Mouse (Mus musculus) urinary bladder, postnatal 10 days (tissue): ENCODE results near the gene Xpnpep2.

ENCODE experiments used
- DNase-seq: peaks from one replicate; pipeline ENCODE4 v3.0.0; 2022; ENCODE audit warnings: low spot score

Xpnpep2 gene

DNA sequence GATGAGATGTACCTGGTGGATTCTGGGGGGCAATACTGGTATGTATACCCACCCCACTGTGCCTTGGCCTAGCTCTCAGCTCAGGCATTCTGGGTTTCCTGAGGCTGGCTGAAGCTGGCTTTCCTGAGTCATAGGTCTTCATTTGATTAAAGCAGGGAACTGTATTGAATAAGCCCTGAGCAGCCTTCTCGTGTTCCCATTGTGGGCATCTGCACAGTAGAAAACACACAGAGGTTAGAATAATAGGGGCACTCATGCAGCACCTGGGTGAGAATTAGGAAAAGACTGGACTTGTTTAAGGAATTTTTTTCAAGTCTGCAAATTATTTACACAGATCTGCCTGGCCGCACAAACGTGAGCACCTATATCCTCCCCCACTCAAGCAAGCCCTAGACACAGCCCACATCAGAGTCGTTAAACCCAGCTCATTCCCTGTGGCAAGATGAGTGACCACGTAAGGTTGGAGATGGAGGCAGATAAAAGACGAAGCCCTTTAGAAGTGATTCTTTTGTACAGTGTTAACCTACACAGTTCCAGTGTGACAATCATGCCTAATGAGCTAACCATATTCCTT, 18.5 kb downstream of the Xpnpep2 start:
- no peak for DNase-seq

DNA sequence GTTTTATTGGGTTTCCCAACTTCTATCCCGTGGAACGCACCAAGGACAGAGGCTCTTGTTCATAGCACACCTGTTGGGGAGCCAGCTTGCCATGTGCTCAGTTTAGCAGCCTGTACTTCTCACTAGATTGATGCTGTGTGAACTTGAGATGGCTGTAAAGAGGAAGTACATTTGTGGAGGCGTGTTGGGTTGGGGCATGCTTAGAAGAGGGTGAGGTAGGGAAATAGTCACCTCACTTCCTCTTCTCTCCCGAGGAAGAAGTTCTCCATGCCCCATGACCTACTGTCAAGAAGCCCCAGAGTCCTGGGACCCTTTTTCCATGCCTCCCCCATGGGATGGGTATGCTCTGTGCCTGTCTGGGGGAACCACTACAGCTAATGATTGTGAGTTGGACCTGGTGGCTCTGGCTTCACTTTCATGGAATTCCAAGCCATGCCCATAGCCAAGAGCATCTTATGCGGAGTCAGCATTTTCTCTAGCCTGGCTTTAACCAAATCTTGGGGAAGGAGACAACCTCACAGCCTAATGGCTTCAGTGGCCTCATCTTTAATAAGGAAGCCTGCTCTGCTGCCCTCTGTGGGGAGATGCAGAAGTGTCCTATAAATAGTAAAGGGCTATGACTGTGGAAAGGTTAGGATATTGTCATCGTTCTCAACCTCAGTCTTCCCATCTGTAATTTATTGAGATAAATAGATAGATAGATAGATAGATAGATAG, 19.1 kb downstream of the Xpnpep2 start:
- DNase-seq = no peak

DNA sequence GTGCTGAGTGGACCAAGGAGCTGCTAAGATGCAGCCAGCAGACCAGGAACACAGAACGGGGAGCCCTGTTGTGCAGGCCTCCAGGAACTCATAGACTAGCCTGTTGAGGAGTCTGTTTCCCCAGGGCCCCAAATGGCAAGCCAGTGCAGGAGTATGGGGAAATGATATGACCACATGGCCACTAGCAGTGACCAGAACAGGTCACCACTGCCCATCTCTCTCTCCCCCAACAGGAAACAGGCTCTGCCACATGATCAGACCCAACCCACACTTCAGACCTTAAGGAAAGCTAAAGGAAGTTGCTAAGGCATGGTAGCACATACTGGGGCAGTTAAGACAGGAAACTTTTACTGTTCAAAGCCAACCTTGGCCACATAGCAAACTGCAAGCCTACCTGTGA, 20.6 kb downstream of the Xpnpep2 start:
- no peak for DNase-seq

DNA sequence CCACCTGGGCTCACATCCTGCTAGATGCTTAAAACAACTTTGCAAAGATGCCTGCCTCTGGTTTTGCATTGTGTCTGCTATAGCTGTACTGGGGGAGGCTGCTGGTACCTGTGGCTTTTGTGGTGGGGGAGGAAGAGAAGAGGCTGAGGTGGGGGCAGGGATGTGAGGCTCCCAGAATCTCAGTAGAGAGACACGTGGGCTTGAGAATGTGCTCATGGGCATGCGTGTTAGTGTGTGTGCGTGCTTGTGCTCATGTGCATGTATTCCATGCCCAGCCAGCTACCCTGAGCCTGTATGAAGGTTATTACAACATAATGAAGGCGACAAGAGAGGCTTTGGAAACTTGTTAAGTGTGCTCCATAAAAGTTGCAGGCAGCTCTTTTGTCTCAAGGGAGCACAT, 28.4 kb downstream of the Xpnpep2 start:
- DNase-seq = no peak

DNA sequence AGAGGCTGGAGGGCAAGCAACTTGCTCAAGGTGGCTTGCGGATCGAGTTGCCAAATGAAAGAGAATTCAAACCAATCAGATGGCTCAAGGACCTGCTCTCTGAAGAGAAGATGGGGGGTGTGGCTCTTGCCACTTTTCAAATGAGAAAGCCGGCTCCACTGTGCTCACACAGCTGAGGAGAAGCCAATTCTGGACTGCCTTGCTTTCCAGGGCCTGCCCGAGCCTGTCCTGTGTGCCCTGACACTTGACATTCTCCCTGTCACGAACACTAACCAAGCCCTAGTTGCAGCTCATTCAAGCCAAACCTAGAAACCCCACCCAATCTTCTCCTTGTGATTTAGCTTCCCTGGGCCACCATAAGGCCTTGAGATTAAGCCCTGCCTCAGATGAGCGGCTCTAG, 29.5 kb downstream of the Xpnpep2 start:
- DNase-seq = no peak

DNA sequence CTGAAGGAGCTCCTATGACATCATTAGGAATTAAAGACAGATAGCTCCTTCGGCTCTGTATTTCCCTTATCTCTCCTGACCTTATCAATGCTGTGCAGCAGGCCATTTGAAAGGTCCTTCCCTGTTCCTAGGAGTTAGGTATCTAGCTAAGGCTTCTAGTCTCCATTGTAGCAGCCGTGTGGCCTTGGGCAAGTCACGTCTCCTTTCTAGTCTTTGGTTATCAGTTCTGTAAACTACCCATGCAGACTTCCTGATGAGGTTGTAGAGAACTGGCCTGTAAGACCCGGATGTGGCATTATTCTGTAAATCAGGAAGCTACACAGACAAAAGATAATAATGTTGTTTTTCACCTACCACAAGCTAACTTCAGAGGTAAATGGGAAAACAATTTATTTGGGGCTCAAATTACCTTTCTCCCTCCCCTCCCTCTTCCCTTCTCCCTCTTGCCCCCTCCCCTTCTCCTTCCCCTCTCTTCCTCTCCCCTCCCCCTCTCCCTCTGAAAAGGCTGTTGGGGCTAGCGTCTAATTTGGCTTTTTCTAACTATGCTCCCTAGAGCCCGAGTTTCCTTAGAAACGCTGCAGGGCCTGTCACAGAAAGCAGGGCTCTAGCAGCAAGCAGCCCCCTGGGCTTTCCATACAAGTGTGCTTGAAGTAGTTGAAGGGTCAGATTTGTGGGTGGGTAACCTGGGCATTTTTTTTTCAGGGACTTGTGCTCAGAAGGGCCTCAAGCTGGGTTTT, 30.2 kb downstream of the Xpnpep2 start:
- DNase-seq = no peak

DNA sequence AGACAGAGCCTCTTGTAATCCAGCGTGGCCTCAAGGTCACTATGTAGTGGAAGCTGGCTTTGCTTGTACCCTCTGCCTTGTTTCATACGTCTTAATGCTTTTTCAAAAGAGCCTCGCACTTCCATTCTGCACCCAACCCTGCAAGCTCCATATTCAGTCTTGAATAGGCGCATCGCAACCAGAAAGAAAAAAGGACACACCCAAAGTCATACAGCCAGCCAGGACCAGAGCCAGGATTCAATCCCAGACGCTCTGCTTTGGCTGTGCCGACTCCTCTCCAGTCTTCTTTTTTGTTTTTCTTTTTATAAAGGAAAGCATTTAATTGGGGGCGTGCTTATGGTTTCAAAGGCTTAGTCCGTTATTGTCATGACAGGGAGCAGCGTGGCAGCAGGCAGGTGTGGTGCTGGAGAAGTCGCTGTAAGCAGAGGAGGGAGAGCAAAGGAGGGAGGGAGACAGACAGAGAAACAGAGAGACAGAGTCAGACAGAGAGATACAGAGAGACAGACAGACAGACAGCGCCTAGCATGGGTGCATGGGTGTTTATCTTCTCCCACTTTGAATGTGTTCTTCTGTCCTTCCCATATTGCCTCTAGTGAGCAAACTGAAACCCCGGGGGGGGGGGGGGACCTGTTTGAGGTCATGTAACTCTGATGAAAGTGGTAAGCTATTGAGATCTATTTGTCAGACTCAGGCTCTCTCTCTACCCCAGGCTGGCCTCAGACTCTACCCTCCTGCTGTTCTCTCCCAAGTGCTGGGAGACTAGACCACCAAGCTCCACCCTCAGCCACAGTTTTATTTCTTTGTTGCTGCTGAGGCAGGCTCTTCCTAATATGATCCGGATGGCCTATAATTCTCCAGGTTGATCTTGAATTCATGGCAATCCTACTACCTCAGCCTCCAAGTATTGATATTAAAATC, 31.1 kb downstream of the Xpnpep2 start:
- DNase-seq = no peak

DNA sequence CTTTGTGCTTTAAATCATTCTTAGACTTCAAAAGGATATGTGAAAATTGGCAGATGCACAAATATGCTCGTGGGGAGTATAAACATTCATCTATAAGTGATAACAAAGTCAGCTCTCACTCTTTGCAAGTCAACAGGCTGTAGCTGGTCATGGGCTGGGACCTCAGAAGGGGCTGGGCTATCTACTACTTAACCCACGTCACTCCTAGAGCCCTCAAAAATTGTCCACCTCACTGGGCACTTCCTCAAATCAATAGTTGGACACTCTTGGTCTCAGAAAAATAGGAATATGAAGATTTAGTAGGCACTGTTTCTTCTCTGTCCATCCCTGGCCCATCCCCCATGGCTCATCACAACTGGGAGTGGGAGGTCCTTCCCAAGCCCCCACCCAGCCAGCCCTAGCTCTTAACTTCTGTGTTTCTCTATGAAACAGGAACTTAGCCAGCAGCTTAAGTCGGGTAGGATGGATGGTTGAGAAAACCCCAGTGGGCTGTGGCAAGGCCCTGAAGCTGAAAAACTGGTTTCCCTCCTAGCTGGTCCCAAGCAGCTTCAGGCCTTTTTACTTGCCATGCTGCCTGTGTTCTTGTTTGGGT, 31.9 kb downstream of the Xpnpep2 start:
- no peak for DNase-seq

DNA sequence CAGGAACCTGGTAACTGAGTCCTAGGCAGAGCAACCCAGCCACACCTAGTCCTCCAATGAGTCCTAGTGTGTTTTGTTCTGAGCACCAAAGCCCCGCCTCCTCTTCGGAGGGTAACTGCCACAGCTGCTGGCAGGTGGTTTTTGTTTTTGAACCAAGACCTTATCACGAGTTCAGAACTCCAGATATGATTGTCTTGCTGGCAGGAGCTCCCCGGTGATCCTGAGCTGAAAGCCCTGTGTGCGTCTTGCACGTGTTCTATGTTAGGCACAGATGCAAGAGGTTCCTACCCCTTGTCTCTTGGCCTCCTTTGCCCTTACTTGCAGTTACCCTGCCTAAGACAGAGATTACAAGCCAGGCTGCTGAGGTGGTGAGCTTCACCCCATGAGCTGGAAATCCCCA, 33.0 kb downstream of the Xpnpep2 start:
- DNase-seq = no peak

DNA sequence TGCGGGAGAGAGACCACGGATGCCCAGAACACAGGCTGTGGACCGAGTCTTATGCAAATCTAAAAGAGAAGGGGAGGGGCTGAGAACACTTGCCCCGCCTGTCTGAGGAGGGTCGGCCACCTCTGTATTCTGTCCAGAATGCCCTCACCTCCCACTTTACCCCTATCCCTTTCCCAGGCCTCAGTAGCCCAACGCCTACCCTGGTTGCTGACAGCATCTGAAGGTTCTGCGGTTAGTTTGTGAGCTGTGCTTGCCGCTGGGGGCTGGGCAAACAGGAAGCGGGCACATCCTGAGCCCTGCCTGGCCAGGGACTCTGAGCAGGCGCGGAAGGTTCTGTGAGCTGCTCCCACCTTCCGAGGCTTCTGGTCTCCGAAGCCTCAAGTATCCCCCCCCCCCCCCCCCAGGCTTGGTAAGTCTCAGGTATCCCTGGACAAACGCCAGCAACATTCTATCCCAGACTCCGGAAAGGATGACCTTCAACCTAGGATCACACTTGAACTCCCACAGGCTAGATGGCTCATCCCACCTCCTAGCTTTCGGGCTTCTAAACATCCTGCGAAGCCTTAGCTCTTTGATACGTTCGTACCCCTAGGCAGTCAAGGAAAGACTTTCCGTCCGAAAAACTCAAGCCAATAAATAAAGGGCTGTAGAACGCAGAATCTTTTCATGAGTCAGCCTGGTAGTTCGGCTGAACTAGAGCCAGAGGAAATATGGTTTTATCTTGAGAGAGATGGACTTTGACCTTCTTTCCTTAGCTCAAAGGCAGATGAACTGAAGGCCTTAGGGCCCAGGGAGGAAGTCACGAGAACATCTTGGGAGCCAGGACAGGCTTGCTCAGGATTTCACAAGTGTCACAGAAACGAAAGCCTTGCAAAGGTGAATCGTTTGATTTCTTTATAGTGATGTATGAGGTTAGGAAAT, 35.1 kb downstream of the Xpnpep2 start:
- no peak for DNase-seq

DNA sequence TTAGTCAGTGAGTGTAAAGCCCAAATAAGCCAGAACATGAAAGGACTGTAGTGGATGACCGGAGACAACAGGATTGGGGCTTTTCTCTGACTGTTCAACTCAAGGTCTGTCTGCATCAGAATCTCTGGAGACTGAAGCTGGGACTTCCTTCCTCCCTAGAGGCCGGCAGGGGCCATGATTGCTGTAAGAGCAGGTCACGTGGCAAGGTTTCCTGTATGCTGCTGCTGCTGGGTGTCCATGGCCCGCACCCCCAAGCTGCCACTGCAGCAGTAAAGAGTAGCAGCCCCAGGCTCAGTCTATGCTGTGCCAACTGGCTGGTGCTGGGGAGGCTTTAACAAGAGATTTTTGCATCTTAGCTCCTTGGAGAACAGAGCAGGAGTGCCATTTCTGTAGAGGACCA, 37.7 kb downstream of the Xpnpep2 start, which contains the start of gene Sash3:
Gene Sash3, plus strand, starts transcription at position 175 of the 400 bp plus-strand sequence.
- DNase-seq = no peak

DNA sequence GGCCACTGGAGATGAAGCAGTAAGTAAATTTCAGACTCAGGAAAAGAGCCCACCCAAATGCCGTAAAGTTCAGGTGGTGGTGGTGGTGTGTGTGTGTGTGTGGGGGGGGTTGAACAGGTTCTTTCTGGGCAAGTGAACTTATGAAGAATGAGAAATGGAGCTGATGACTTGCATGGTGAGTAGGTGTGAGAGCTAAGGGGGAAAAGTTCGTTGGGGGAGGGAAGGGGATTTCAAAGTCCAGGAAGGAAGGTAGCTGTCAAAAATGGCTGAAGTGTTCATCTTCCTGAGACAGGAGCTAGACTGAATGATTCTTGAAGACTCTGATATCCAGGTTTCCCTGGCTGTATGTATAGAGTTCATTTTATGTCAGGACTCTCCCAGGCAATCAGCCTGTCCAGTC, 38.7 kb downstream of the Xpnpep2 start:
- DNase-seq = no peak

DNA sequence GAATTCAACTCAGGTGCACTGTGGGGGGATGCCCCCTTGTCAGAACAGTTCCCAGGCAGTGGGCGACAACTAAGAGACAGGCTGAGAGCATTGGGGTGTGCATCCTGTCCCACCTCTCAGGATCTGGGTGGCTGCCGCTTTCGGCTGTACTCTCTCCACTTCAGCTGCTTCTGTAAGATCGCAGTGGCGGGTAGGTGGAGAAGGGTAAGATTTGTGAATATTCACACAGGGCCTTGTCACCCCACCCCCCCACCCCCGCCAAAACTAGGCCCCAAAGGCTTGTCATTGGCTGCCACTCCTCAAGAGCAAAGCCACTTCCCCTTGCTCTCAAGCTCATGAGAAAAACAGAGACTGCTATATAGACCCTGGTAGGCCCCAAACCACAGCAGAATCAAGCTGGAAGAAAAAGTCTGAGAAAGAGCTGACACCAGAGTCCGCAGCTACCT, 39.2 kb downstream of the Xpnpep2 start:
- no peak for DNase-seq

DNA sequence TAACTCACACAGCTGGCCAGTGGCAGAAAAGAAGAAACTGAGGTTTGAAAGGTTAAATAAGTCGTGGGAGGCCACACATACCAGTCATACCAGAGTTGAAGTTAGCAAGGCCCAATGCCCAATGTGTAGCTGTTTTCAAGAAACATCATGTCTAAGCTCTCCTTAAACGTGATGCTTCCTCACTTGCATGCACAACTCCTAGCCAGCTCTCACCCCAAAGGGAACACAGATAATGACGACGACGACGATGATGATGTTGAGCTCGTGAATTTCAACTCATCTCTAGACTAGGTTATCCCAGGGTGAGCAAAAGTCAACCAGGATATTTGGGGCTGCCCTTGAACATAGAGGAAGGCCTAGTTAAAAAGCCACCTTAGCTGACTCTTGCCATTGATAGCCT, 43.6 kb downstream of the Xpnpep2 start:
- DNase-seq = no peak

DNA sequence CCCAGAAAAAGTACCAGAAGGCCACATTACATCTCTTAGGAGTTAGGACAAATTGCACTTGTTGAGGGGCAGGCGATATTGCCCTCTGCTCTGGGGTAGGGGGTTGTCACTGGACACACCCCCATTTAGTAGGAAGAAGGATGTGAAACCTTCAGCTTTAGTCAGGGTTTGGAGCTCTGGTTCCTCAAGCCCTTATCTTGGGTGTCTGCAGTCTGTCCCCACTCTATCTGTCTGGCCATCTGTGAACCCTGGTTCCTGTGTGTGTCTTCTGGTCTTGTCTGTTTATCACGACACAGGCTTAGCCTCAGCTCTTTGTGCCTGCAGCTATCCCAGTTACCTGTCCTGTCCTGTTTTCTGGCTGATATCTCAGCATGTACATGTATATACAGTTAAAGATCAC, 44.9 kb downstream of the Xpnpep2 start:
- DNase-seq = no peak

DNA sequence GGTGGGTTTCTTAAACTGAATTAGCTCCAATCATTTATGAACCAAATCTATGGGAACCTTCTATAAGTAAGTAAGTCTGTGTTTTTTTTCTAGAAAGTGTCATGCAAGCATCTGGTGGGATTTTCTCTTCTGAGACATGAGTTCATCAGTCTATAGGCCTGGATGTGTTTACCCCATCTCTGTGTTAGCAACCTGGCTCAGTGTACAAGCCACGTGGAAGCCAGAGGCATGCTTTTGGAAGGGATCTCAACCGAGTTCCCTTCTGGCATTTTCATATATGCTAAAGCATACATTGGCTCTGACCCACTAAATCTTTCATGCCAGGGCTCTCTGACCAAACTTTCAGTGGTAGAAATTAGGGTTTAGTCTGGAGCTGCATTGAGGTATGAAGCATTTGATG, 45.4 kb downstream of the Xpnpep2 start:
- no peak for DNase-seq

DNA sequence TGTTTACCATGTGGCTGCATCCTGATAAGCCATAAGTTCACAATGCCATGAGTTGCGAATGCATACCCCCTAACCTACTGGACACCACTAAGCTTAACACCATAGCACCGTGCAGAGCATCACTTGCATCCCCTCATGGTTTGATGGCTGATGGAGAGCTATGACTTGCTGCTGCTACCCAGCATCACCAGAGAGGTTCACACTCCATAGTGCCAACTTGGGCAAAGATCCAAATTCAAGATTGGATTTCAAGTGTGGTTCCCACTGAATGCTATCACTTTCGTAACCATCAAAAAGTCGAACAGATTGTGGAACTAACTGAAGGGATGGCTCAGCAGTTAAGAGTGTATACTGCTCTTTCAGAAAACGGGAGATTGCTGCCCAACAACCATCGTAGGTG, 47.0 kb downstream of the Xpnpep2 start:
- DNase-seq = no peak

DNA sequence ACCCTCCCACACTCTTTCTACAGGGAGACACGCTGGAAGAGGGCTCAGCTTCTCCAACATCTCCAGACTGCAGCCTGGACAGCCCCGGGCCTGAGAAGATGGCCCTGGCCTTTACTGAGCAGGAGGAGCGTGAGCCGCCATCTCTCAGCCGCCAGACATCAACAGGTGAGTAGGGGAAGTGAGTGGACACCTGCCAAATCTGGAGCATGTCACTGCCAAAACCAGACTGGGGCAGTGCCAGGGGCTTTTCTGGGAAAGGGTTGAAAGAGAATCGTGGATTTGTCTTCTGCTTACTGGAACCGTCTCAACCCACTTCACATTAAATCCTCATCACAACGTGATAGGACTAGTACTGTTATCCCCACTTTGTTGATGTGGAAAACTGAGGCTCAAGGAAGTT, 48.9 kb downstream of the Xpnpep2 start:
- DNase-seq = no peak

DNA sequence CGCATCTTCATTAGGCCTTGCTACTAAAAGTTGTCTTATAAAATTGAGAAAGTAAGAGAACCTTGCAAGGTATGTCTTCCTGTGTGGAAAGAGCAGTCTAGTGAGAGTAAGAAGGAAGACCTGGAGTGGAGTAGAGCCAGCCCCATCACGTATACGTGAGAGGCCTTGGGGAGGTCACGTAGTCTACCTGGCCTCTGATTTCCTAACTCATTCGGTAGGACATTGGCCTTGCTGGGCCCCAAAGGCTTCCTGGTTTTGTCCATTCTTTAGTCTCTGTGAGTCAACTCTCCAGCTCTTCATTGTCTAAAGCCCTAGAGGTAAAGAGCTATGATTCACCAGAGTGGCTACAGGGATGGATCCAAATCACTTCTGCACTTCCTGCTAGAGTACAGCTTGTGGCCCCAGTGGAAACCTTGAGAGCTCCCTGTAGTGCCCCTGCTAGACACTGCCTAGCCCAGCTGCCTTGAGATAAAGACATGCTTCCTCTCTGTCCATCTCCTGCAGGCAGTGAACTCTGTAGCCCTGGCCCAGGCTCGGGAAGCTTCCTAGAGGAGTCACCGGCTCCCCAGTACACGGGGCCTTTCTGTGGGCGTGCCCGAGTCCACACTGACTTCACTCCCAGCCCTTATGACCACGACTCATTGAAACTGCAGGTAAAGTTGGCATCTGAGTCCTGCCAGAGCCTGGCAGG, 49.8 kb downstream of the Xpnpep2 start:
- DNase-seq = no peak

DNA sequence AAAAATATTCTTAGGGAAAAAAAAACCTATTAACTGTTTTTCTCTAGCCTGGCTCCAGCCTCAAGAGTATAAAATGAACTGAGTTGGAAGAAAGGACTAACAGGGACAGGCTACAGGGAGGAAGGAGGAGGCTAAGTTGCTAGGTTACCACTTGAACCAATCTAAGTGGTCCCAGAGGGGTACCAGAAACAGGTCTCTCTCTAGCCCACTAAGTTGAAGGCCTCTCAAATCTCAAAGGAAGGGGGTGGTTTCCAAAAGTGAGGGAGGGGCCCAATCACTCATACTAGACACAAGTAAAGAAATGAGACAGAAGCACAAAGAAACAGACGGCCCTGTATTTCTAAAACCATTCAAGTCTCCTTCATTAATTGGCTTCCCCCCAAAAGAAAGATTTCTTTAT, 61.4 kb downstream of the Xpnpep2 start:
- no peak for DNase-seq
